Mouse (Mus musculus): ENCODE measurements around the gene Nln.

GRCm38 (mm10) chr13:104060231-104060630 lies 49.2 kb downstream of the Nln start:
- TF ChIP-seq CTCF (IDR thresholded peaks at IDR 0.05; ENCODE audit: low read depth) (no peak), EP300 (IDR thresholded peaks at IDR 0.05; ENCODE audit: low read depth) (no peak)
